Mouse (Mus musculus) gastrocnemius, postnatal 4 days (tissue): Measurements from ENCODE around the gene Itga11. TPM values are rescaled to one million over a fixed set of nuclear protein-coding genes. Genes with fewer than 3 reads are reported as not detected.
A peak's percentile ranks its signal among the peaks of the same experiment; 100 is the strongest.

ENCODE experiments used
- DNase-seq, 2 experiments: peaks; one replicate each; pipeline ENCODE4 v3.0.0; 2021 to 2022; ENCODE audit warnings: low spot score in 2 of 2, mixed read lengths in 2 of 2
- total RNA-seq, 2 experiments: library from RNA; stranded (reverse); gene quantifications; 2 replicates each; pipeline ENCODE4 v1.2.3; 2021

Itga11 gene
- total RNA-seq, 2 experiments from 2014 or later = 5.5 to 7.9 TPM

DNA sequence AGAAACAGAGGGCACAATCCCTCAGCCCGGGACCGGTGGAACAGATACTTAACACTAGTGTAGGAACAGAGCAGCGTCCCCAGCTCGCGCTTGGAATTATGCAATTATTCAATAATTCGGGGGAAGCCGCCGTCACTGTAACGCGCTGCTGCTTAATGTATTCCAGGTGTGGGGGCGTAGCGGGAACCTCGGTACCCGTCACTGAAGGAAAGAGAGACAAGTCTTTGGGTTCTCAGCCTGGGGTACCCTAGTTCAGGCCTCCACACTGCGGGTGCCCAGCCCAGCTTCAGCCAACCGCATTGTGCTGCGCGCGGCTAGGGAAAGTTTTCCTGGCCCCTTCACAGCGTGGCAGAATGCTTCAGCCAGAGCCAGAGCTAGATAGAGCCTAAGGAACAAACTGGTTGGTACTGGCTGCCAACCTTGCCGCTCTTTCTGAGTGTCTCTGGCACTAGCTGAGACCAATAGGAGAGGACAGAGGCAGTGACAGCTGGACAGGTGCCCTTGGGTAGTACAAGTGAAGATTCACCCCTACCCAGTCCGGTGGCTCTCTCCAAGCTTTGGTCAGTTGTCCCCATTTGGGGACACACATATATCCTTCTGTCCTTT lies 1.0 kb downstream of the Itga11 start:
- peak in 1 of 2 experiments; percentile 24 for DNase-seq

DNA sequence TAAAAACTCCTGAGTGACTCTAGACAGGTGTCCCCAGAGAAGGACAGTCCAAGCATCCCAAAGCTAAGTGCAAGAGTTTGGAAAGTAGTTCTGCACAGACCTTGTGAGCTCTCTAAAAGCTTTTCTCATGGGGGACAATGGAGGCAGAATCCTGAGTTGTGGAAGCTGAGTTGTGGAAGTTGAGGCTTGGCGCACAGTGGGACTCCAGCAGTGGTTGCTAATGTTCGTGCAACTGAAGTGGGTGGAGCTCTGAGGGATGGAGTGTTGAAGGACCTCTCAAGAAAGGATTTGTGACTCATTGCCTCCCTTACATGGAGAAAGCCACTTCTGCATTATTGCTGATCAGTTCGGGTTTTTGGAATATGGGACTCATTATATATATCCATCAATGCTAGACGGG lies 1.8 kb downstream of the Itga11 start:
- no peak for DNase-seq

DNA sequence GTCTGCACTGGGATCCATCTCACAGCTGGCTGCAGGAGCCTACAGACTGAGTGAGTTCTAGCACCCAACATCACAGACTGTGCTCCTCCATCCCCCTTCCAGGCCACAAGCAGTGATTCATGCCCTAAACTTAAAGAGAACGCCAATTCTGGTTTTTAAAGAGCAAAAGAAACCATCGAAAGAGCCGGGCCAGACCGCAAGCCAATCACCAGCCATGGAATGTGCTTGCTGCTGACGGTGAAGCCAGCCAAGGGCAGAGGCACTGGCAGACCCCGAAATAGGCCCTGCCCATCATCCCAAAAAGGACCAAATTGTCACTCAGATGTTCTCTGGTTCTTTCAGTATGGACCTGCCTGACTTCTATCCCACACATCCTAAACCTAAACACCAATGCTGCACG lies 6.7 kb downstream of the Itga11 start:
- DNase-seq = no peak

DNA sequence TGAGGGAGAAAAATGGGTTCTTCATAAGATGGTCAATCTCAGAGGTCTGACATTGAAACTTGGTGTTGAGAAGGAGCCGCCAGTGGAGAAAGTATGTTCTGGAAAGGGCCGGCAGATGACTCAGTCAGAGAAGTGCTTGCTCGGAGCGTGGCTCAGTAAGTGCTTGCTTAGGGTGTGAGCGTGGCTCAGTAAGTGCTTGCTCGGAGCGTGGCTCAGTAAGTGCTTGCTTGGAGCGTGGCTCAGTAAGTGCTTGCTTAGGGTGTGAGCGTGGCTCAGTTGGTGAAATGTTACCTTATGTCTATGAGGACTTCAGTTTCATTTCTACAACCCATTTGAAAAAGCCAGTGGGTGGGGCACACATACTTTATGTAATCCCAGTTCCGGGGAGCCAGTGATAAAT lies 12.1 kb downstream of the Itga11 start:
- DNase-seq = no peak

DNA sequence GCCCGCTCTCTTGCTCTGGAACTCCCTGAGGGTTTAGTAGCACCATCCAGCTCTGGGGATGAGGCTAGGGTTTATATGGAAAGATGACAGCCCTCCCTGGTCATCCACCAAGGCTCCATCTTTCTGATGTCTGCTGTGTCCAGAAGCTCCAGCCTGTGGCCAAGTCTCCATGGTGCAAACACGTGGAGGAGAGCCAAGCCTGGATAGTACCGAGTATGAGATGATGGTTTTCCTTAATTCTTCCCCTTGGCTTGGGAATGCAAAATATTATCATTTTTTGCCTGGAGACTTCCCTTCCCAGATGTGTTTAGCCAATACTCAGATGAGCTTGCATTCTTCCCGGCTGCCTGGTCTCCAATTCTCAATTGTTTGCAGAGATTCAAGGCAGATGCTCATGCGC lies 16.4 kb downstream of the Itga11 start:
- DNase-seq = peak in 1 of 2 experiments; percentile 62

DNA sequence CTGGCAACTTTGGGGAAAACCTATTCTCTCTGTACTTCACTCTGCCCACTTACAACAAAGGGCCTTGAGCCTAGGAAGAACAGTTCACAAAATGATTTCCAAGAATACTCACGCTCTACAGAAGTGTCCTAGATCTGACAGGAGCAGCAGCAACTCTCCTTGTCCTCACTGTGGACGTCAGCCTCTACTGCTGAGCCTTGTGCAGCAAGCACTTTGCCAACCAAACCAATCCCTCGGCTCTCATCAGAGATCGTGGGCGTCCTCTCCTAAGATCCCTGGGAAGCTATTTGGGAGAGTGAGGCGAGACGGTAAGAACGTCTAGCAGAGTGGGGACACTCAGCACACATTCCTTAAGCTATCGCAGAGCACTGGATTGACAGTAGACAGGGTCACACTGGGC lies 17.6 kb downstream of the Itga11 start:
- DNase-seq = no peak

DNA sequence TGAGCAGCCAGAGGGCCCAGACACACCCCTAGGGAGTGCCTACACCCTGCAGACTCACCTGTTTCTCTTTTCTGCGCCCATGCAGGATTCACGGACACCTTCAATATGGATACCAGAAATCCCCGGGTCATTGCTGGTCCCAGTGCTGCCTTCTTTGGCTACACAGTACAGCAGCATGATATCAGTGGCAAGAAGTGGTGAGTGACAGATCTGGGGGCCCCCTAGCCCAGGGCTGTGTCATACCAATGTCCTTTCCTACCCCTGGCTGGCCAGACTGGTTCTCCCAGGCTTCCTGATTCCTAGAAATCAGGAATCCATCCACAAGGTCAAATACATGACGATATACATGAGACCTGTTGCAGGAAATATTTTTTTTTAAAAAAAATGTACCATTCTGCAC lies 19.2 kb downstream of the Itga11 start:
- DNase-seq = no peak

DNA sequence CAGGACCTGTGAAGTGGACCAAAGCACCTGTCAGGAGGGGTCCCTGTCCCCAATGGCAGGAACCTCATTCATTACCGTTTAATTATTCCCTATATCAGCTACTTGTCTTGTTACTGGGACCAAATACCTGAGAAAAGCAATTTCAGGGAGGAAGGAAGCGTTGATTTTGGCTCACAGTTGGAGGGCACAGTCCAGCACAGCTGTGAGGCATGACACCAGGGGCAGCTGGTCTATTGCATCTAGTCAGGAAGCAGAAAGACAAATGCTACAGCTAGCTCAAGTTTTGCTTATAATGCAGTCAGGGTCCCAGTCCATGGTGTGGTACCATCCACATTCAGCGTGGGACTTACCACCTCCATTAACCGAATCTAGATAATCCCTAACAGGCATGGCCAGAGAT lies 29.6 kb downstream of the Itga11 start:
- no peak for DNase-seq

DNA sequence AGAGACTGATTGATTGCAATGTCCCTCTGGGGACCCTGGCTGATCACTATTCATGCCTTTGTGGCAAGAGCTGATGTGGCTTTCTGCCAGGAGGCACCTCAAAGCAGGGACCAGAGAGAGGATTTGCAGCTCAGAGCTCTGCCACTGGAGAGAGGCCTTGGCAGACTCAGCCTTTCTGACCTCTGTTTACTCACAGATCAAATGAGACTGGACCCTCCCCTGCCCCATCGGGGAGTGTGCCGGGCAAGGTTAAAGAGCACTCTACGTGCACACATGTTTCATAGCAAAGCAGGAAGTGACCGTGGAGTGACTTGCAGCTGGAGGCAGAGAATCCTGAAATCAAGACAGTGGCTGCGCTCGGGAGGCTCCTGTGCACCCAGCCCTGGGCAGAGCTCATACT lies 30.2 kb downstream of the Itga11 start:
- DNase-seq = no peak

DNA sequence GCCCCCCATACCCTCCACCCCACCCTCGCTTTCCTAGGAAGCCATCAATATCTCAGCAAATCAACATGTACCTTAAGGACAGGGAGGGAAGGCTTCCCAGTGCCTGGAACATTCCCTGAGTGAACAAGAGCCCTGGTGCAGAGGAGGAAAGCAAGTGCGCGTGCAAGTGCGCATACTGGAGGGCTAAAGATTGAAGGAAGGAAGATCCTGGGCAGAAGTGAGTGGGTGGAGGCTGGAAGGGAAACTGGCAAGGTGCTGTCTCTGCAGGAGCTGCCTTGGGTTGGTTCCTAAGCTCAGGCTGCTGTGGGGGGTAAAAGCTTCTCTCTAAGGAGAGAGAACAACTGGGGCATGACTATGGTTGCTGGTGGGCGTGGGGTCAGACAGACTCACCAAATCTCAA lies 32.4 kb downstream of the Itga11 start:
- DNase-seq = no peak

DNA sequence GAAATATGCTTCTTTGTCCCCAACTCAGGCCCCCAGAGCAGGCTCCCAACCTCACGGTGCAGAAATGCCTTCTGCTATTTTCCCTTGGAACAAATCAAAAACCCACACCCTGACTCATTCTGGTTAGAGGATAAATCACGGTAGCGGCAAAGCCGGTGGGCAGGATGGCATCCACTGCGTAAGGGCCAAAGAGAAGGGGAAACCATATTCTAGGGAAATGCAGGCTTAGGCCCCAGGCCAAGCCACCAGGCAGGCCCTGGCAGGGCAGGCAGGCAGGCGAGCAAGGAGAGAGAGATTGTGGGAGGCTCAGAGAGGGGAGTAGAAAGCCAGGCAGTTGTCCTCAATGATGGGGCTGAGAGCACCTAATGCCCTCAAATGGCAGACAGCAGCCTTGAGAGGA lies 34.7 kb downstream of the Itga11 start:
- no peak for DNase-seq

DNA sequence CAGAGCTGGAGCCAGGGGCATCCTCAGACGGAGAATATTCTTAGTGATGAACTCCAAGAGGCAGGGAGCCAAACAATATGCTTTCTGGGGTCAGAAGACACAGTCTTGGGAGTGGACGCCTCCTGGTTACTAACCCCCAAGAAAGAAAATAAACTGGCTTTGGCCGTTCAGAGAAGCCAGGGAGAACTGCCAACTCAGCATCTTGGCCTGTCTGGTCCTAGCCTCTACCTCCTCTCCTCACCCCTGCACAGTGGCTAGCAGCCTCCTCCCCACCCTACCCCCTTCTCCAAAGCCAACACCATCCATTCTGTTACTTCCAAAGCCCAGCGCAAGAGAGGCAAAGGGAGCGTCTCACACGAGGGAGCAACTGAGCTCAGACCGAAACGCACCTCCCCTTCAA lies 35.4 kb downstream of the Itga11 start:
- DNase-seq = no peak

DNA sequence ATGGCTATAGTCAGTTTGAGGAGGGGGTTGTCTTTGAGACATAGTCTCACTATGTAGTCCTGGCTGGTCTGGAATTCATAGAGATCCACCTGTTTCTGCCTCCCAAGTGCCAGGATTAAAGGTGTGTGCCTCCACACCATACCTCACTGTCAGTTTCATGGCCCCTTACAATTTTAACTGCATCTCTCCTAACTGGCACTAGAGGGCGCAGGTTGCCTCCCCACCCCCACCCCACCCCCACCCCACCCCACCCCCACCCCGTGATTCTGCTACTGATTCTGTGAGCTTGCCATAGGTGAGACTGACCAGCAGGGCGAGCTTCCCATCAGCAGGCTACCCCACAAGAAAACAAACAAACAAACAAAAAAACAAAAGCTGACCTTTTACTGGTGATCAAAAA lies 36.7 kb downstream of the Itga11 start:
- no peak for DNase-seq

DNA sequence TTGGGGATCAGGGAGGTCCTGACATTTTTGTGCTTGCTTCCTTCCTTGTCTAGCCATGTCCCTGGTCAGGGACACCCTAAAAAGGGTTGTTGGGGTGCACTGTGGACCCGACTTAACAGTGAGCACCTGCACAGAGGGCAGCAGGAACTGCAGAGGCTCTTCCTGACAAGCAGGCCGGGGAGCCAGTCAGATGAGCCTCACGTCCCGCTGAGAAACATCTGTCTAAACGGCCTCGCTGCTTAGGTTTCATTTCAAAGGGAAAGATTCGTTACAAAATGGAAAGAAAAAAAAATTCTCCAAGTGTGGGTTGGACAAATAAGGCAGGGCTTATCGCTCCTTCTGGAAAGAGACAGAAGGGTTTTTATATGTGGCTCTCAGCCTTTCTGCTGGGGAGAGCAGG lies 40.4 kb downstream of the Itga11 start:
- no peak for DNase-seq

DNA sequence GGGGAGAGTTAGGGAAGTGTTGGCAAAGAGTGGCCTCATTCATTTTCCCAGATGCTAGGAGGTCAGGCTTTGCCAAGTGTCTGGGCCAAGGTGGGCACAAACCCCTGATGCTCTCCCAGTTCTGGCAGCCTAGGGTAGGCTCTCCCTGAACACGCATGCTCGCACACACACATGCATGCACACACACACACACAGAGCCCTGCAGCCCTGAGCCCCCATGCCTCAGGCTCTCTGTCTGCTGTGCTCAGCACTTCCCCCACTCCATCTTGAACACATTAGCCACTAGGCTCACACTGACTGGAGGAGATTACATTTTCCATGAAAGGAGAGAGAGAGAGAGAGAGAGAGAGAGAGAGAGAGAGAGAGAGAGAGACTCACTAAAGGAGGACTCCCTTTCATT lies 44.2 kb downstream of the Itga11 start:
- DNase-seq = no peak

DNA sequence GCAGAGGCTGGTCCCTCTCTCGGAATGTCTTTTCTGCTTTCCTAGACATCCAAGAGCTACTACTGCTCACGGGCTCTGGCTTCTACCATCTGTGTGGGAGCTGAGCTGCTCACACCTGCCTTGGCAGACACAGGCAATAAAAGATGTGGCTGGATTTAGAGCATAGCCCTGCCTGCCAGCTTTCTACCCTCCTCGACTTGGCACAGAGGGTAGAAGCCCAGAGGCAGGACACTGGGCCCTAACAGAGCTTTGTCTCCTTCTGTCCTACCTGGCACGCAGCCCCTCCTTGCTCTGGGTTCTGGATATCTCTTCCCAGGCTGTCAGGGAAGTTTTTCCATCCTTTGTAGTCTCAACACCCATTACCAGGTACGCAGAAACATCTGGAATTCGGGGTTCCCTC lies 45.1 kb downstream of the Itga11 start:
- DNase-seq = no peak

DNA sequence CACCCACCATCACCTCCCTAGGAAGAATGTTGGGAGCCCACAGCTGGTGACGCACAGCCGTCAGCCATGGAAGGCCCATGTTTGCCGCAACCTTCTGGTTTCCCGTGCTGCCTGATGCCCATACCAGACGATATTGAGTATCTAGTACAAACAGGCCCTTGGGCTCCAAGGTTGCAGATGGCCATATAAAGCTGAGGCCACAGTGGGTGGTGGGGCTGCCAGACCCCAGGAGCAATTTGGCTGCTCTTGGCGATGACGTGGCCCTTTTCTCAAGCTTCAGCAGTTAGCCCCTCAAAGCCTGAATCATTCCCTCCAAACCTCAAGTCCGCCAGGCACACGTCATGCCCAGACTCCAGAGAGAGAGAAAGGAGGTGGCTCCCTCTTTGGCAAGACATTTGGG lies 46.5 kb downstream of the Itga11 start:
- DNase-seq = no peak

DNA sequence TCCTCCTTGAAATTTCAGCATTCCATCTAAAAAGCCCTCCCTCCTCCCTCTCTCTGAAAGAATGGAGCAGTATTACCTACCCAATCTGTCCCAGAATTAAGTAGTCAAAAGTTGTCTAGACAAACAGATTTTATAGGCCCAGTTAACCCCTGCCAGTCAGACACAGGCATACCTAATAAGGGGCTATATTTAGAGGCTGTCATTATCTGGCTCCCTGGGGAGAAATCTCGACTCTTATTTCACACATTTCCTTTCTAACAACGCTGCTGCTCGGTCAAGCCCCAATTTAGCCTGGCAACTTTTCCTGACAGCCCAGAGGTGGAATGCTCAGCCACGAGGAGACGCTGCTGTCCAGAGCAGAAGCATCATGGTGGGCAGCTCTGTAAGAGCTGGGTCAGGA lies 47.6 kb downstream of the Itga11 start:
- DNase-seq = no peak

DNA sequence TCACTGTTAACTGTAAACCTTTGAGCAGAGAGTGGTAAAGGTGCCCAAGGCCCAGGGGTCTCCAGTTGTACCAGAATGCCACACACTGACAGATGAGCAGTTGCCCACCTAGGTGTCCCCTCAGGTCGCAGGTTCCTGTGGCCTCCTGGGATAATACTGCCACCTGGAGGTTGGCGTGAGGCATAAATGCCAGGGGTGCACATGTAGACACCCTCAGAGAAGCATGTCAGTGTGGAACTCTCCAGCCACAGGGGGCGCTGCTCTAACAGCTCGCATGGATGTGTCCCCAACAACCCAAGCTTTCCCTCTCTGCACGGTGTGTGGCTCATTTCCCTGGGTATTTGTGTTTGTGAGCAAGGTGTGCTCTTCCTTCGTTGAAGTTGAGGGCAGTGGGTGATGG lies 48.8 kb downstream of the Itga11 start:
- no peak for DNase-seq

DNA sequence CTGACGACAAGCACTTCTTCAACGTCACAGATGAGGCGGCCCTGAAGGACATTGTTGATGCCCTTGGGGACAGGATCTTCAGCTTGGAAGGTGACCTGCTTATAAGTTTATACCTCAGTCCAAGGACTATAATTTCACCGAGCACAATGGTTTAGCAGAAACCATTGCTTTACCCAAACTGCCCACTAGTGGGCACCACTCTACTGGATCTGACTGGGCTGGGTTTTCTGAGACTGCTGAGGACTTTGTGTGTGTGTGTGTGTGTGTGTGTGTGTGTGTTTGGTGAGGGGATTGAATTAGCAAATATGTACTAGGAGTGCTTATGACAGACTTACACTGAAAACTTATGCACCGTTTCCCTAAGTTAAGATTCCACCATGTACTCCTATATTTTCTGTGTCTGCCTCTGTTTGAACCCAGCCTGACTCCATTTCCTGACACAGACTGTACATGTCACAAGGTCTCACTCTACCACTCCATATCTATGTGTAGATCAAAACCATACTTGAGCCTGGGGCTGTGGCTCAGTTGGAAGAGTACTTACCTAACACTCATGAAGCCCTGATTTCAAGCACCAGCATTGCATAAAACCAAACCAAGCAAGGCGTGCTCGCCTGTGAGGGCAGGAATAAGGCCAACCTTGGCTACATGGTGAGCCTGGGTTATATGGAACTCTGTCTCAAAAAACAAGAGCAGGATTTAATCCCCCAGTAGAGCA lies 67.1 kb downstream of the Itga11 start:
- peak in 1 of 2 experiments; percentile 55 for DNase-seq

DNA sequence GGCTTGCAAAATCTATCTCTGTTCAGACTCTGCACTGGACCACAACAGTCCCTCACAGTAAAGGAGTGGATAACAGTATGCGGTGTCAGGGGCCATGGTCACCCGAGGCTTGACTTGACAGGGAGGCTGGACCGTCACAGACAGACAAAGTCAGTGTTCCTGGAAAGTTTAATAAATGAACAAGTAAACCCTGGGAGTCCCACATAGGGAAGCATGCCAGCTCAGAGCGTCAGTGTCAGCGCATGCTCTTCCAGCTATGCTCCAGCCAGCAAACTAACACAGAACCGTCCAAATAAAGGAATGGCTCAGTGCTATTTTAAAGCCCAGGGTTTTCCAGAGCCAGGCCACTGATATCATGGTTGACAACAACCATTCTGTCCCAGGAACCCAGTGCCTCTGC lies 69.0 kb downstream of the Itga11 start:
- DNase-seq = no peak

DNA sequence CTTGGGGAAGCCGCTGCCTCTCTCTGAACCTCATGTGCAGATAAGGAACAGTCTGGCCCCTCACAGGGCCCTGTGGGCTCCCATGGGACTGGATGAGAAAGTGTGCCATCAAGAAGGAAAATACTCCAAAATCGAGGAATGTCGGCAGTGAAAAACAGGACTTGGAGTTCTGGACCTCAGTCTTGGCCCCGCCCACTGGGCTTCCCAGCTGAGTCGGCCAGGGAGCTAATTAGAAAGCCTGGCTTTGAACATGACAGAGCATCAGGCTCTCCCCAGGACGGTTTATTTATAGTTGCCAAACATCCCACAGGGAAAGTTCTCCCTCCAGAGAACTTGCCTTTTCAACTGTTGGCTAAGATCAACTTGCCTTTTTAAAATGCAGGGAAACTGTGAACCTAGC lies 72.0 kb downstream of the Itga11 start:
- DNase-seq = no peak

DNA sequence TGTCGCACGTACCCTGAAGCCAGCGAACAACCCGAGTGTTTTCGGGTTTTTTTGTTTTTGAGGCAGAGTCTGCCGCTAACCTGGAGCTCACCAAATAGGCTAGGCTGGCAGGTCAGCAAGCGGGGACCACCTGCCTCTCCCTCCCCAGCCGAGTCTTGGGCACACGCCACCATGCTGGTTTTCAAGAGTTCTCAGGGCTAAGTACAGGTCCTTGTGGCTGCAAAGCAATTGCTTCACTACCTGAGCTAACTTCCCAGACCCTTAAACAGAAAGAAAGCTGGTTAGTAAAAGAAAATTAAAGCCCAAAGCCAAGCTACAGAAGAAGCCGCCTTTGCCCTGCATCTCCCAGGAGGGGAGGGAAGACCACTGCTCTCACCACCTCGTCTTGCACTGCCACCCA lies 72.8 kb downstream of the Itga11 start:
- DNase-seq = no peak
